Mouse (Mus musculus): ENCODE measurements around the gene Fyb2. TPM values are rescaled to one million over a fixed set of nuclear protein-coding genes. Genes with fewer than 3 reads are reported as not detected.

Fyb2 gene
- total RNA-seq, 4 experiments from 2014 or later: 0.80 to 1.8 (median 1.0) TPM

GRCm38 (mm10) chr4:105007360-105008018 is 94.2 kb downstream of the Fyb2 start:
- DNase-seq (ENCODE audit: low spot score in 2 of 2): no peak

- no peak for DNase-seq (ENCODE audit: low spot score in 2 of 2)
Measured at GRCm38 (mm10) chr4:105013718-105014117, 100.5 kb downstream of the Fyb2 start.

- DNase-seq (ENCODE audit: low spot score in 2 of 2): no peak
Measured at GRCm38 (mm10) chr4:105015496-105015895, 102.2 kb downstream of the Fyb2 start.

GRCm38 (mm10) chr4:105016006-105016613 is 102.9 kb downstream of the Fyb2 start:
- no peak for DNase-seq (ENCODE audit: low spot score in 2 of 2)

GRCm38 (mm10) chr4:105027278-105027677 is 114.0 kb downstream of the Fyb2 start:
- DNase-seq (ENCODE audit: low spot score in 2 of 2): no peak

GRCm38 (mm10) chr4:105031104-105031503 is 117.8 kb downstream of the Fyb2 start:
- no peak for DNase-seq (ENCODE audit: low spot score in 2 of 2)

- DNase-seq (ENCODE audit: low spot score in 2 of 2): no peak
Measured at GRCm38 (mm10) chr4:105033153-105033552, 119.9 kb downstream of the Fyb2 start.

GRCm38 (mm10) chr4:105034259-105034658 is 121.0 kb downstream of the Fyb2 start:
- DNase-seq (ENCODE audit: low spot score in 2 of 2): no peak

GRCm38 (mm10) chr4:105050041-105050440 is 136.8 kb downstream of the Fyb2 start:
- DNase-seq (ENCODE audit: low spot score in 2 of 2): no peak

- DNase-seq (ENCODE audit: low spot score in 2 of 2): no peak
Measured at GRCm38 (mm10) chr4:105051291-105051690, 138.0 kb downstream of the Fyb2 start.

Other genes starting within 250 kb of the Fyb2 start
- under 1 TPM in 2 of 4 experiments, not detected in 2; 0.21 to 0.49 TPM for gene C8b, start 147.1 kb upstream of the Fyb2 start, total RNA-seq (2022)
- not detected for gene Gm17662, start 56.1 kb upstream of the Fyb2 start, total RNA-seq (2022)
- under 1 TPM in 2 of 4 experiments, not detected in 2; 0.24 to 0.34 TPM for gene C8a, start 37.1 kb upstream of the Fyb2 start, total RNA-seq (2022)
- gene Prkaa2, start 196.4 kb downstream of the Fyb2 start, total RNA-seq (2022): 10 to 100 TPM; 28.1 to 33.4 (median 28.7) TPM
- 100 to 1,000 TPM; 191 to 207 (median 194) TPM for gene Plpp3, start 243.9 kb downstream of the Fyb2 start, total RNA-seq (2022)